Mouse (Mus musculus) heart, embryonic 14.5 days (tissue): ENCODE results near the gene Caly. TPM values are rescaled to one million over a fixed set of nuclear protein-coding genes. Genes with fewer than 3 reads are reported as not detected.
A peak's percentile ranks its signal among the peaks of the same experiment; 100 is the strongest.

Experiments
- ATAC-seq: fragments of 200-750 bp; cut with Nextera tagmentation; 2 replicates; pipeline ENCODE4 v1.8.0; 2017; ENCODE audit warnings: low read depth, moderate TSS enrichment; ENCODE audit not compliant: insufficient number of reproducible peaks, insufficient read depth, low FRiP score
- H3K27ac ChIP-seq, 2 experiments: fragments of 200-500 bp in 1 of 2; fragments of 300-500 bp in 1 of 2; sonication (generic) in 1 of 2; replicated peaks in 1 of 2; 2 replicates each; pipeline ENCODE4 v1.5.1; 2012 to 2014; ENCODE audit warnings: low read depth in 2 of 2, low read length in 2 of 2, control low read depth in 1 of 2, mild to moderate bottlenecking in 1 of 2, mixed read lengths in 1 of 2; ENCODE audit not compliant: control insufficient read depth in 1 of 2, insufficient read depth in 1 of 2
- H3K27me3 ChIP-seq: fragments of 300-500 bp; sonication (generic); 2 replicates; pipeline ENCODE4 v1.6.1; 2014; ENCODE audit warnings: mild to moderate bottlenecking, low read length, control low read depth; ENCODE audit not compliant: control insufficient read depth, insufficient read depth
- H3K36me3 ChIP-seq: fragments of 300-500 bp; sonication (generic); 2 replicates; pipeline ENCODE4 v1.6.1; 2014; ENCODE audit warnings: mild to moderate bottlenecking, control low read depth, low read length, mixed read lengths; ENCODE audit not compliant: control insufficient read depth, insufficient read depth
- H3K4me1 ChIP-seq, 2 experiments: fragments of 200-500 bp in 1 of 2; fragments of 300-500 bp in 1 of 2; sonication (generic) in 1 of 2; 2 replicates each; pipeline ENCODE4 v1.6.1; 2012 to 2014; ENCODE audit warnings: low read length in 2 of 2, control low read depth in 1 of 2, mixed read lengths in 1 of 2; ENCODE audit not compliant: control insufficient read depth in 2 of 2, insufficient read depth in 2 of 2
- H3K4me2 ChIP-seq: fragments of 300-500 bp; sonication (generic); 2 replicates; pipeline ENCODE4 v1.6.1; 2014; ENCODE audit warnings: mild to moderate bottlenecking, low read length
- H3K4me3 ChIP-seq, 2 experiments: fragments of 200-500 bp in 1 of 2; fragments of 300-500 bp in 1 of 2; sonication (generic) in 1 of 2; 2 replicates each; pipeline ENCODE4 v1.5.1; 2012 to 2014; ENCODE audit warnings: low read length in 2 of 2, mild to moderate bottlenecking in 2 of 2, control low read depth in 1 of 2, low read depth in 1 of 2, moderate library complexity in 1 of 2; ENCODE audit not compliant: control insufficient read depth in 1 of 2, insufficient read depth in 1 of 2
- H3K9ac ChIP-seq: fragments of 300-500 bp; sonication (generic); 2 replicates; pipeline ENCODE4 v1.6.1; 2014; ENCODE audit warnings: mild to moderate bottlenecking, low read length
- H3K9me3 ChIP-seq: fragments of 300-500 bp; sonication (generic); 2 replicates; pipeline ENCODE4 v1.6.1; 2016; ENCODE audit warnings: low read length, control low read depth; ENCODE audit not compliant: control insufficient read depth
- WGBS: fragments of 180-500 bp; shearing (Covaris S2); extraction: QIAGEN DNeasy Blood & Tissue Kit; methylation state at CpG from one replicate; pipeline ENCODE4 v1.1.7; 2014; 5-methylcytosine and 5-hydroxymethylcytosine counted together
- polyA plus RNA-seq: library from polyadenylated mRNA; unstranded; fragments of >200 nt; fragmentation: Nextera tagmentation; extraction: Ambion mirVana; gene quantifications from 2 replicates; pipeline ENCODE4 v1.2.1, GENCODE M21; 2014

Caly gene
- polyA plus RNA-seq, 1 experiment from 2014 or later = 0.20 TPM

GRCm38 (mm10) chr7:140121338-140121910, 39.1 kb upstream of the Caly start:
- no peak overlapping the region for H3K4me3 ChIP-seq
- H3K9ac ChIP-seq = no peak overlapping the region
- no peaks in the 10 kb centered on the region for H3K36me3 ChIP-seq
- no peaks in the 10 kb centered on the region for H3K9me3 ChIP-seq
- 65% methylated on average over 12 of the region's 13 CpGs for WGBS
- H3K27me3 ChIP-seq = no peaks in the 10 kb centered on the region
- ATAC-seq = no peak
- no peak overlapping the region for H3K27ac ChIP-seq
- peaks cover 0 to 2% of the 10 kb centered on the region in 2 experiments; a peak in 1 of 4 replicates for H3K4me1 ChIP-seq
- no peak overlapping the region for H3K4me2 ChIP-seq

- no peaks in the 10 kb centered on the region for H3K27me3 ChIP-seq
- H3K4me2 ChIP-seq = no peak overlapping the region
- H3K4me1 ChIP-seq = peaks cover 2 to 3% of the 10 kb centered on the region in 2 experiments; a peak in 2 of 4 replicates
- H3K9me3 ChIP-seq = no peaks in the 10 kb centered on the region
- H3K9ac ChIP-seq = no peak overlapping the region
- no peak overlapping the region for H3K27ac ChIP-seq
- no peak overlapping the region for H3K4me3 ChIP-seq
- H3K36me3 ChIP-seq = no peaks in the 10 kb centered on the region
- WGBS = 85% methylated on average over 2 of the region's 2 CpGs
- no peak for ATAC-seq
Observed at GRCm38 (mm10) chr7:140120484-140120883, 38.1 kb upstream of the Caly start.

- Histone ChIP-seq H3K4me2 (peak within 1 kb of the TSS; percentile 96), H3K36me3 (peaks cover 14% of the 10 kb centered on the region), H3K27ac (peak within 1 kb of the TSS; percentile 90 to 91), H3K9me3 (no peaks in the 10 kb centered on the region), H3K4me3 (peak within 1 kb of the TSS; percentile 87 to 92), H3K27me3 (no peaks in the 10 kb centered on the region), H3K4me1 (peaks cover 2 to 5% of the 10 kb centered on the region in 2 experiments; a peak in 2 of 4 replicates), H3K9ac (peak within 1 kb of the TSS; percentile 94)
- ATAC-seq = peak; percentile 96
- 4% methylated on average over 28 of the region's 28 CpGs for WGBS
Observed at GRCm38 (mm10) chr7:140116329-140117054, 34.1 kb upstream of the Caly start, which contains the start of gene Echs1. Echs1 (minus strand) TSS chr7:140116476.

GRCm38 (mm10) chr7:140115583-140116328, 33.4 kb upstream of the Caly start, which contains the start of gene Paox:
Paox (plus strand) TSS chr7:140115799.
- peak within 1 kb of the TSS; percentile 96 for H3K4me2 ChIP-seq
- peak within 1 kb of the TSS; percentile 94 for H3K9ac ChIP-seq
- peak; percentile 79 for ATAC-seq
- peak within 1 kb of the TSS; percentile 90 to 91 for H3K27ac ChIP-seq
- peaks cover 2 to 5% of the 10 kb centered on the region in 2 experiments; a peak in 2 of 4 replicates for H3K4me1 ChIP-seq
- no peaks in the 10 kb centered on the region for H3K9me3 ChIP-seq
- H3K27me3 ChIP-seq = no peaks in the 10 kb centered on the region
- under 1% methylated on average over 23 of the region's 23 CpGs for WGBS
- peaks cover 21% of the 10 kb centered on the region for H3K36me3 ChIP-seq
- peak within 1 kb of the TSS; percentile 87 to 92 for H3K4me3 ChIP-seq

- no peak overlapping the region for H3K27ac ChIP-seq
- ATAC-seq = no peak
- H3K36me3 ChIP-seq = peaks cover 59% of the 10 kb centered on the region
- H3K9me3 ChIP-seq = no peaks in the 10 kb centered on the region
- no peak overlapping the region for H3K9ac ChIP-seq
- no peak overlapping the region for H3K4me2 ChIP-seq
- no peak overlapping the region for H3K4me3 ChIP-seq
- no peaks in the 10 kb centered on the region for H3K27me3 ChIP-seq
- 53% methylated on average over 3 of the region's 3 CpGs for WGBS
- H3K4me1 ChIP-seq = peaks cover 0 to 5% of the 10 kb centered on the region in 2 experiments; a peak in 1 of 4 replicates
Observed at GRCm38 (mm10) chr7:140111943-140112342, 29.6 kb upstream of the Caly start.

GRCm38 (mm10) chr7:140104009-140104408, 21.7 kb upstream of the Caly start:
- Histone ChIP-seq H3K27me3 (no peaks in the 10 kb centered on the region), H3K4me2 (no peak overlapping the region), H3K4me1 (peaks cover 5 to 11% of the 10 kb centered on the region in 2 experiments), H3K4me3 (no peak overlapping the region), H3K9ac (no peak overlapping the region), H3K9me3 (no peaks in the 10 kb centered on the region), H3K27ac (no peak overlapping the region), H3K36me3 (peaks cover 59% of the 10 kb centered on the region)
- no peak for ATAC-seq
- 81% methylated on average over 4 of the region's 4 CpGs for WGBS

- H3K4me1 ChIP-seq = peaks cover 5 to 11% of the 10 kb centered on the region in 2 experiments
- peak within 1 kb of the TSS; percentile 85 for H3K4me2 ChIP-seq
- peak within 1 kb of the TSS; percentile 56 to 70 for H3K4me3 ChIP-seq
- WGBS = under 1% methylated on average over 30 of the region's 30 CpGs
- peak; percentile 89 for ATAC-seq
- H3K36me3 ChIP-seq = peaks cover 42% of the 10 kb centered on the region
- H3K9me3 ChIP-seq = no peaks in the 10 kb centered on the region
- no peaks in the 10 kb centered on the region for H3K27me3 ChIP-seq
- H3K9ac ChIP-seq = peak within 1 kb of the TSS; percentile 83
- peak within 1 kb of the TSS; percentile 89 to 93 for H3K27ac ChIP-seq
Observed at GRCm38 (mm10) chr7:140101993-140102860, 19.9 kb upstream of the Caly start, which contains the start of gene Fuom. Fuom (minus strand) TSS chr7:140102441.
